Mouse (Mus musculus) inflammation-experienced regulatory T-cells (primary cell): Measurements from ENCODE around the gene Atp4a. TPM values are rescaled to one million over a fixed set of nuclear protein-coding genes. Genes with fewer than 3 reads are reported as not detected.

Source experiments
- polyA plus RNA-seq, 2 experiments: library from polyadenylated mRNA; unstranded; fragments of 100-300 nt; shearing (Covaris generic); gene quantifications; one replicate each; pipeline ENCODE4 v1.2.1; 2017

The Atp4a gene
- 1 to 10 TPM in 1 of 2 experiments, not detected in 1; 2.4 TPM for polyA plus RNA-seq

GRCm38 (mm10) chr7:30711942-30712341, at the start of gene Atp4a:
TSS of gene Atp4a (plus strand) at chr7:30712209.

GRCm38 (mm10) chr7:30664529-30665200, 47.3 kb upstream of the Atp4a start, which contains the start of gene Haus5:
TSS of gene Haus5 (minus strand) at chr7:30664994.

GRCm38 (mm10) chr7:30671480-30671879, 40.5 kb upstream of the Atp4a start, which contains the start of gene Pmis2:
TSS of gene Pmis2 (minus strand) at chr7:30671605.

GRCm38 (mm10) chr7:30698589-30698988, 13.4 kb upstream of the Atp4a start, which contains the start of gene 2200002J24Rik:
TSS of gene 2200002J24Rik (plus strand) at chr7:30698926.

GRCm38 (mm10) chr7:30729396-30730063, 17.5 kb downstream of the Atp4a start, which contains the start of gene Tmem147:
TSS of gene Tmem147 (minus strand) at chr7:30729540.

GRCm38 (mm10) chr7:30743617-30744016, 31.6 kb downstream of the Atp4a start, which contains the start of gene Gapdhs:
TSS of gene Gapdhs (minus strand) at chr7:30743681.

GRCm38 (mm10) chr7:30751086-30751669, 39.2 kb downstream of the Atp4a start, which contains the start of gene Sbsn:
TSS of gene Sbsn (plus strand) at chr7:30751471.

GRCm38 (mm10) chr7:30763456-30763855, 51.4 kb downstream of the Atp4a start, which contains the start of gene Dmkn:
TSS of gene Dmkn (plus strand) at chr7:30763756.

Other genes starting within 250 kb of the Atp4a start
- under 1 TPM in 1 of 2 experiments, not detected in 1; 0.95 TPM for gene Prodh2, start 218.6 kb upstream of the Atp4a start, polyA plus RNA-seq
- gene Arhgap33, start 177.1 kb upstream of the Atp4a start, polyA plus RNA-seq = 1 to 10 TPM in 1 of 2 experiments, under 1 TPM in 1; 0.82 to 1.1 TPM
- 1 to 10 TPM; 3.4 to 7.8 TPM for gene Hspb6, start 160.0 kb upstream of the Atp4a start, polyA plus RNA-seq
- 1 to 10 TPM; 6.0 to 9.2 TPM for gene Proser3, start 159.9 kb upstream of the Atp4a start, polyA plus RNA-seq
- 10 to 100 TPM; 80.6 to 85.0 TPM for gene Lin37, start 152.4 kb upstream of the Atp4a start, polyA plus RNA-seq
- gene U2af1l4, start 148.9 kb upstream of the Atp4a start, polyA plus RNA-seq = 10 to 100 TPM; 39.3 to 39.7 TPM
- 10 to 100 TPM; 76.1 to 100.0 TPM for gene Gm49396, start 148.9 kb upstream of the Atp4a start, polyA plus RNA-seq
- gene Psenen, start 148.6 kb upstream of the Atp4a start, polyA plus RNA-seq = 100 to 1,000 TPM; 211 to 228 TPM
- 100 to 1,000 TPM in 1 of 2 experiments, 10 to 100 TPM in 1; 76.2 to 250 TPM for gene Igflr1, start 146.8 kb upstream of the Atp4a start, polyA plus RNA-seq
- 10 to 100 TPM; 10.6 to 16.5 TPM for gene Kmt2b, start 123.5 kb upstream of the Atp4a start, polyA plus RNA-seq
- gene Zbtb32, start 113.3 kb upstream of the Atp4a start, polyA plus RNA-seq = 10 to 100 TPM in 1 of 2 experiments, 1 to 10 TPM in 1; 5.3 to 20.8 TPM
- gene Upk1a, start 99.4 kb upstream of the Atp4a start, polyA plus RNA-seq = 1 to 10 TPM in 1 of 2 experiments, not detected in 1; 1.6 TPM
- 100 to 1,000 TPM; 588 to 621 TPM for gene Cox6b1, start 86.1 kb upstream of the Atp4a start, polyA plus RNA-seq
- not detected for gene Etv2, start 76.4 kb upstream of the Atp4a start, polyA plus RNA-seq
- 100 to 1,000 TPM; 177 to 208 TPM for gene Rbm42, start 61.9 kb upstream of the Atp4a start, polyA plus RNA-seq
- gene Haus5, start 47.2 kb upstream of the Atp4a start, polyA plus RNA-seq = 10 to 100 TPM; 34.8 to 50.8 TPM
- 1 to 10 TPM in 1 of 2 experiments, not detected in 1; 3.0 TPM for gene Pmis2, start 40.6 kb upstream of the Atp4a start, polyA plus RNA-seq
- gene 2200002J24Rik, start 13.3 kb upstream of the Atp4a start, polyA plus RNA-seq = not detected
- gene Tmem147, start 17.3 kb downstream of the Atp4a start, polyA plus RNA-seq = 100 to 1,000 TPM; 107 to 111 TPM
- 1 to 10 TPM in 1 of 2 experiments, under 1 TPM in 1; 0.40 to 1.6 TPM for gene Gapdhs, start 31.5 kb downstream of the Atp4a start, polyA plus RNA-seq
- gene Sbsn, start 39.3 kb downstream of the Atp4a start, polyA plus RNA-seq = 1 to 10 TPM in 1 of 2 experiments, not detected in 1; 2.9 TPM
- under 1 TPM in 1 of 2 experiments, not detected in 1; 0.37 TPM for gene Dmkn, start 51.5 kb downstream of the Atp4a start, polyA plus RNA-seq
- gene Krtdap, start 75.7 kb downstream of the Atp4a start, polyA plus RNA-seq = not detected
- 1 to 10 TPM in 1 of 2 experiments, not detected in 1; 1.0 TPM for gene Ffar2, start 111.6 kb downstream of the Atp4a start, polyA plus RNA-seq
- gene Ffar3, start 144.0 kb downstream of the Atp4a start, polyA plus RNA-seq = not detected
- 1 to 10 TPM in 1 of 2 experiments, under 1 TPM in 1; 0.14 to 1.0 TPM for gene Ffar1, start 149.4 kb downstream of the Atp4a start, polyA plus RNA-seq
- gene Cd22, start 168.1 kb downstream of the Atp4a start, polyA plus RNA-seq = 10 to 100 TPM; 16.6 to 28.0 TPM
- gene Mag, start 202.7 kb downstream of the Atp4a start, polyA plus RNA-seq = under 1 TPM; 0.17 to 0.66 TPM
- under 1 TPM in 1 of 2 experiments, not detected in 1; 0.40 TPM for gene Hamp2, start 212.5 kb downstream of the Atp4a start, polyA plus RNA-seq
- gene Hamp, start 231.8 kb downstream of the Atp4a start, polyA plus RNA-seq = under 1 TPM in 1 of 2 experiments, not detected in 1; 0.75 TPM
- 10 to 100 TPM in 1 of 2 experiments, 1 to 10 TPM in 1; 9.6 to 19.0 TPM for gene Usf2, start 244.6 kb downstream of the Atp4a start, polyA plus RNA-seq